Mouse (Mus musculus): ENCODE measurements around the gene Fbxo41.

DNA sequence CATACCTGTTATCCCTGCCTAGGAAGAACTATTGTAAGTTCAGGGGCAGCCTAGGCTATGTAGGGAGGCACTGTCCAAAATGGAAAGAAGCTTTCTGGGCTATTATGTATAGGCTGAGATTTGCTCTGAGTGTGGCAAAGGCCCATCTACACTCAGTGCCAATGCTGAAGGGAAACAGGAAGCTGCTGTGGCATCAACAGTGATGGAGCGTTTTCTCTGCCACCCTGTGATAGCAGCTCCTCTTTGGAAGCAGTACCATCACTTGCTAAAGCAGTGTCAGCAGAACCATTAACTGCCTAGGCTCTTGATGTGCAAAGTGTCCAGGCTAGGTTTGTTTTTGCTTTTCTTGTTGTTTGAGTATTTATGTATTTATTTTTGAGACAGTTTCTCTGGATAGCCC is 66.6 kb downstream of the Fbxo41 start:
- TF ChIP-seq ZC3H11A (IDR thresholded peaks at IDR 0.05; ENCODE audit: borderline replicate concordance, low read depth, low read length) (no peak), CHD2 (IDR thresholded peaks at IDR 0.05; ENCODE audit: low read depth, low read length) (no peak)

Data from ES-E14 (cell line).